Mouse (Mus musculus) testis, adult 2 months (tissue): ENCODE measurements around the gene Olfml2a.

Source experiments
- CTCF ChIP-seq: fragments of 200-500 bp; IDR thresholded peaks from 2 replicates; pipeline ENCODE4 v1.5.1; 2012; ENCODE audit warnings: low read depth, mild to moderate bottlenecking, inconsistent platforms, low read length, moderate library complexity; ENCODE audit not compliant: control insufficient read depth, insufficient read depth, insufficient replicate concordance
- POLR2A ChIP-seq: fragments of 200-500 bp; IDR thresholded peaks from 2 replicates; pipeline ENCODE4 v1.6.1; 2012; ENCODE audit warnings: low read depth, mild to moderate bottlenecking, inconsistent platforms, low read length, moderate library complexity; ENCODE audit not compliant: control insufficient read depth

DNA sequence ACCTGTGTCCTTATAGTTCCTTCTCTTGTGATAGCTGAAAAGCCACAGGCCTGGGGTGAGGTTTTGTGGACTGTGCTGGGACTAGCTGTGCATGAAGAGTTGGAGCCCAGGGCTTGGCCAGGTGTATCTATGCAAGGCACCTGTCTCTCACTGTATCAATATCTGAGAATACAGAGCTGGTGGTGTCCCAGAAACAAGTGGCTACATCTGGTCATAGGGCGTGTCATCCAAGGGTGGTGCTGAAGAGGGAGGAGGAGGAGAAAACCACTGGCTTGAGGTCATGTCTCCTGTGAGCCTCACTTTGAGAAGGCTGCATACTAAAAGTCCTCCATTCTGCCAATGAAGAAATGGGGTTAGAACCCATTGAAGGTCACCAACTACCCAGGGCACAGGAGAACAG is 6.2 kb downstream of the Olfml2a start:
- no peak for TF ChIP-seq CTCF
- TF ChIP-seq POLR2A, result no peak
